Mouse (Mus musculus) lung, adult 2 months (tissue): ENCODE data around the gene Urad. TPM values are rescaled to one million over a fixed set of nuclear protein-coding genes. Genes with fewer than 3 reads are reported as not detected.

ENCODE experiments used
- DNase-seq: peaks from one replicate; pipeline ENCODE4 v3.0.0; 2022
- H3K4me1 ChIP-seq: fragments of 200-500 bp; 2 replicates; pipeline ENCODE4 v1.6.1; 2011; ENCODE audit warnings: low read length; ENCODE audit not compliant: control insufficient read depth, insufficient read depth
- H3K4me3 ChIP-seq: fragments of 200-500 bp; replicated peaks from 2 replicates; pipeline ENCODE3; 2011; ENCODE audit warnings: low read depth, mild to moderate bottlenecking, control low read depth, low read length; ENCODE audit errors: extremely low read depth
- CTCF ChIP-seq: fragments of 200-500 bp; IDR thresholded peaks from 2 replicates; pipeline ENCODE4 v1.5.1; 2011; ENCODE audit warnings: mild to moderate bottlenecking, low read length, control low read depth; ENCODE audit not compliant: insufficient read depth
- POLR2A ChIP-seq: fragments of 200-500 bp; IDR thresholded peaks from 2 replicates; pipeline ENCODE4 v1.6.1; 2011; ENCODE audit warnings: low read depth, mild to moderate bottlenecking, control low read depth, low read length, borderline replicate concordance; ENCODE audit errors: extremely low read depth
- WGBS: fragments of 180-500 bp; shearing (Covaris S2); methylation state at CpG from one replicate; pipeline ENCODE4 v1.1.7; 2018; 5-methylcytosine and 5-hydroxymethylcytosine counted together
- polyA plus RNA-seq: library from polyadenylated mRNA; depleted of rRNA; stranded (reverse); fragments of >200 nt; gene quantifications from 2 replicates; pipeline ENCODE4 v1.2.3, GENCODE M21; 2012

The Urad gene
- polyA plus RNA-seq, 1 experiment = not detected

- Histone ChIP-seq H3K4me3 (no peak overlapping the region), H3K4me1 (no peaks in the 10 kb centered on the region)
- DNase-seq = no peak
- 82% methylated on average over 11 of the region's 11 CpGs for WGBS
- TF ChIP-seq POLR2A = no peak
- no peak for TF ChIP-seq CTCF
Measured at GRCm38 (mm10) chr5:147329946-147330345, 7.7 kb upstream of the Urad start.

GRCm38 (mm10) chr5:147327636-147328035 is 5.4 kb upstream of the Urad start:
- WGBS = 86% methylated on average over 5 of the region's 5 CpGs
- TF ChIP-seq POLR2A = no peak
- TF ChIP-seq CTCF = no peak

GRCm38 (mm10) chr5:147325931-147326330 is 3.7 kb upstream of the Urad start:
- no peaks in the 10 kb centered on the region for H3K4me1 ChIP-seq
- DNase-seq = no peak
- no peak for TF ChIP-seq CTCF
- no peak for TF ChIP-seq POLR2A
- 67% methylated on average over 11 of the region's 11 CpGs for WGBS
- H3K4me3 ChIP-seq = no peak overlapping the region

More at GRCm38 (mm10) chr5:147327636-147328035, 5.4 kb upstream of the Urad start:
- DNase-seq = no peak
- H3K4me3 ChIP-seq = no peak overlapping the region
- no peaks in the 10 kb centered on the region for H3K4me1 ChIP-seq

- no peaks in the 10 kb centered on the region for H3K4me1 ChIP-seq
- no peak overlapping the region for H3K4me3 ChIP-seq
- TF ChIP-seq POLR2A (no peak), CTCF (peak; percentile 75)
- 8% methylated on average over 17 of the region's 17 CpGs for WGBS
- DNase-seq = peak; percentile 60
Measured at GRCm38 (mm10) chr5:147323237-147323917, 1.1 kb upstream of the Urad start.

- DNase-seq = no peak
- H3K4me3 ChIP-seq = no peak overlapping the region
- TF ChIP-seq CTCF = 0 out of 2 replicates have a peak, but pooled peaks have one; percentile 16
- no peak for TF ChIP-seq POLR2A
- no peaks in the 10 kb centered on the region for H3K4me1 ChIP-seq
Measured at GRCm38 (mm10) chr5:147319653-147320052, 2.6 kb downstream of the Urad start.

GRCm38 (mm10) chr5:147317991-147318390 is 4.2 kb downstream of the Urad start:
- H3K4me3 ChIP-seq = no peak overlapping the region
- 28% methylated on average over 7 of the region's 7 CpGs for WGBS
- DNase-seq = no peak
- H3K4me1 ChIP-seq = no peaks in the 10 kb centered on the region
- no peak for TF ChIP-seq POLR2A
- TF ChIP-seq CTCF = peak; percentile 56

GRCm38 (mm10) chr5:147317321-147317720 is 4.9 kb downstream of the Urad start:
- WGBS = 11% methylated on average over 7 of the region's 7 CpGs
- Histone ChIP-seq H3K4me1 (no peaks in the 10 kb centered on the region), H3K4me3 (no peak overlapping the region)
- no peak for DNase-seq
- TF ChIP-seq CTCF (no peak), POLR2A (no peak)

GRCm38 (mm10) chr5:147315432-147316075 is 6.7 kb downstream of the Urad start:
- DNase-seq = no peak
- no peak for TF ChIP-seq POLR2A
- no peak for TF ChIP-seq CTCF
- H3K4me1 ChIP-seq = no peaks in the 10 kb centered on the region
- no peak overlapping the region for H3K4me3 ChIP-seq
- 2% methylated on average over 25 of the region's 25 CpGs for WGBS

GRCm38 (mm10) chr5:147314646-147315431 is 7.4 kb downstream of the Urad start:
- Histone ChIP-seq H3K4me1 (no peaks in the 10 kb centered on the region), H3K4me3 (no peak overlapping the region)
- TF ChIP-seq POLR2A (no peak), CTCF (no peak)
- 1% methylated on average over 39 of the region's 39 CpGs for WGBS
- no peak for DNase-seq
